Mouse (Mus musculus) activated CD4-positive, CD25-positive, alpha-beta regulatory T cell (primary cell): Measurements from ENCODE around the gene Alkal2. TPM values are rescaled to one million over a fixed set of nuclear protein-coding genes. Genes with fewer than 3 reads are reported as not detected.

Experiments used
- polyA plus RNA-seq, 2 experiments: library from polyadenylated mRNA; unstranded; fragments of 100-300 nt; shearing (Covaris generic); gene quantifications; one replicate each; pipeline ENCODE4 v1.2.1; 2017

Gene Alkal2
- polyA plus RNA-seq = under 1 TPM in 1 of 2 experiments, not detected in 1; 0.41 TPM

GRCm38 (mm10) chr12:30883986-30884621, at the start of gene Alkal2:
Alkal2 (plus strand) TSS chr12:30884322.

GRCm38 (mm10) chr12:30911261-30912047, 27.3 kb downstream of the Alkal2 start, which contains the start of the genes Acp1 and Sh3yl1:
Acp1 (minus strand) TSS chr12:30911589.
Sh3yl1 (plus strand) TSS chr12:30911668.

Other genes starting within 250 kb of the Alkal2 start
- 10 to 100 TPM; 57.2 to 58.2 TPM for gene Acp1, start 27.3 kb downstream of the Alkal2 start, polyA plus RNA-seq
- gene Sh3yl1, start 27.3 kb downstream of the Alkal2 start, polyA plus RNA-seq = 1 to 10 TPM; 1.1 TPM
- under 1 TPM; 0.05 to 0.38 TPM for gene Fam110c, start 189.5 kb downstream of the Alkal2 start, polyA plus RNA-seq